ENCODE assay signal across 8 mouse cellular contexts in genomic region chr14:118131931-118132641, GRCm38 (mm10). TPM values are rescaled to one million over a fixed set of nuclear protein-coding genes. Genes with fewer than 3 reads are reported as not detected.
DNase-seq lines count a peak whose midpoint lies in the region; ATAC-seq and TF ChIP-seq lines count a peak whose summit lies in the region.

No protein-coding gene starts in this region.

- H3K27ac ChIP-seq in lung, embryonic 14.5 days (ENCODE audit: low read depth) = no peak overlapping the region
- 0 out of 2 replicates have a peak overlapping the region, but pooled peaks have one; percentile 7 for H3K27ac ChIP-seq in embryonic facial prominence, embryonic 14.5 days (replicated peaks; ENCODE audit: low read depth, low read length)
- no peak overlapping the region for H3K27ac ChIP-seq in limb, embryonic 14.5 days (replicated peaks; ENCODE audit: low read depth, low read length)
- H3K27ac ChIP-seq in neural tube, embryonic 15.5 days (replicated peaks) = peak overlapping the region; percentile 74

- H3K4me2 ChIP-seq in lung, embryonic 14.5 days = peak overlapping the region; percentile 68
- H3K4me2 ChIP-seq in embryonic facial prominence, embryonic 14.5 days (ENCODE audit: low read depth, low read length) = peak overlapping the region; percentile 84
- H3K4me2 ChIP-seq in limb, embryonic 14.5 days (replicated peaks; ENCODE audit: low read depth, low read length, severe bottlenecking) = peak overlapping the region; percentile 86
- H3K4me2 ChIP-seq in neural tube, embryonic 15.5 days = peak overlapping the region; percentile 88

- no peak for TF ChIP-seq POLR2A in limb, embryonic 14.5 days (IDR thresholded peaks at IDR 0.05; ENCODE audit: borderline replicate concordance, extremely low read depth, insufficient read depth, insufficient read length)

- no peaks in the 10 kb centered on the region for H3K27me3 ChIP-seq in lung, embryonic 14.5 days (ENCODE audit: insufficient read depth, low read length)
- H3K27me3 ChIP-seq in embryonic facial prominence, embryonic 14.5 days (replicated peaks; ENCODE audit: control insufficient read depth, insufficient read depth, low read length) = no peaks in the 10 kb centered on the region
- H3K27me3 ChIP-seq in limb, embryonic 14.5 days (ENCODE audit: control insufficient read depth, insufficient read depth, low read length) = no peaks in the 10 kb centered on the region
- 0 out of 2 replicates have a peak, but pooled peaks cover 3% of the 10 kb centered on the region for H3K27me3 ChIP-seq in neural tube, embryonic 15.5 days (replicated peaks)

- no peak for TF ChIP-seq CTCF in lung, embryonic 14.5 days (IDR thresholded peaks at IDR 0.05; ENCODE audit: low read depth)

- peaks cover 4% of the 10 kb centered on the region; the same call in 1 of the 2 replicates for H3K4me1 ChIP-seq in lung, embryonic 14.5 days (ENCODE audit: insufficient read depth)
- peaks cover 9% of the 10 kb centered on the region for H3K4me1 ChIP-seq in embryonic facial prominence, embryonic 14.5 days (ENCODE audit: control insufficient read depth, insufficient read depth, low read length)
- peaks cover 17% of the 10 kb centered on the region for H3K4me1 ChIP-seq in limb, embryonic 14.5 days (ENCODE audit: control insufficient read depth, insufficient read depth, low read length)
- peaks cover 23% of the 10 kb centered on the region for H3K4me1 ChIP-seq in neural tube, embryonic 15.5 days

- H3K4me3 ChIP-seq in lung, embryonic 14.5 days (ENCODE audit: low read depth, low read length) = peak overlapping the region; percentile 75
- peak overlapping the region; percentile 65 for H3K4me3 ChIP-seq in embryonic facial prominence, embryonic 14.5 days (ENCODE audit: low read depth, low read length)
- H3K4me3 ChIP-seq in limb, embryonic 14.5 days (replicated peaks; ENCODE audit: low read length) = peak overlapping the region; percentile 81
- H3K4me3 ChIP-seq in neural tube, embryonic 15.5 days (replicated peaks) = peak overlapping the region; percentile 67

- H3K9ac ChIP-seq in lung, embryonic 14.5 days = peak overlapping the region; percentile 78
- peak overlapping the region; percentile 83 for H3K9ac ChIP-seq in embryonic facial prominence, embryonic 14.5 days (ENCODE audit: low read depth, low read length)
- peak overlapping the region; percentile 86 for H3K9ac ChIP-seq in limb, embryonic 14.5 days (ENCODE audit: low read depth, low read length, severe bottlenecking)
- peak overlapping the region; percentile 70 for H3K9ac ChIP-seq in neural tube, embryonic 15.5 days (replicated peaks)

- peak; percentile 11; the same call in 1 of the 2 replicates for ATAC-seq in lung, embryonic 14.5 days (ENCODE audit: insufficient read depth)
- peak; percentile 4; the same call in 1 of the 2 replicates for ATAC-seq in embryonic facial prominence, embryonic 14.5 days (ENCODE audit: low read depth)
- ATAC-seq in limb, embryonic 14.5 days (ENCODE audit: low FRiP score, low read depth) = peak; percentile 24; the same call in 1 of the 2 replicates
- peak; percentile 23; the same call in 1 of the 2 replicates for ATAC-seq in neural tube, embryonic 15.5 days (ENCODE audit: low FRiP score)

- peaks cover 30% of the 10 kb centered on the region for H3K36me3 ChIP-seq in lung, embryonic 14.5 days (ENCODE audit: insufficient read depth)
- H3K36me3 ChIP-seq in embryonic facial prominence, embryonic 14.5 days (ENCODE audit: control insufficient read depth, insufficient read depth, low read length) = peaks cover 28% of the 10 kb centered on the region
- H3K36me3 ChIP-seq in limb, embryonic 14.5 days (ENCODE audit: control insufficient read depth, insufficient read depth, low read length) = peaks cover 28% of the 10 kb centered on the region
- peaks cover 6% of the 10 kb centered on the region for H3K36me3 ChIP-seq in neural tube, embryonic 15.5 days

- 12% methylated on average over 21 of the region's 21 CpGs for WGBS in lung, embryonic 14.5 days
- WGBS in embryonic facial prominence, embryonic 14.5 days = 12% methylated on average over 21 of the region's 21 CpGs
- 13% methylated on average over 21 of the region's 21 CpGs for WGBS in limb, embryonic 14.5 days
- 13% methylated on average over 21 of the region's 21 CpGs for WGBS in neural tube, embryonic 15.5 days

- no peaks in the 10 kb centered on the region for H3K9me3 ChIP-seq in lung, embryonic 14.5 days (ENCODE audit: low read depth, low read length)
- H3K9me3 ChIP-seq in embryonic facial prominence, embryonic 14.5 days (ENCODE audit: control insufficient read depth, low read length) = no peaks in the 10 kb centered on the region
- H3K9me3 ChIP-seq in limb, embryonic 14.5 days (ENCODE audit: control insufficient read depth, low read length) = no peaks in the 10 kb centered on the region
- no peaks in the 10 kb centered on the region for H3K9me3 ChIP-seq in neural tube, embryonic 15.5 days (replicated peaks)

- no peak for DNase-seq in lung, embryonic 14.5 days
- no peak for DNase-seq in lung, adult 18-20 months
- DNase-seq in embryonic facial prominence, embryonic 14.5 days (ENCODE audit: low spot score) = no peak
- no peak for DNase-seq in limb, embryonic 14.5 days (ENCODE audit: low spot score)
- no peak for DNase-seq in thymus, postnatal 25 days
- no peak for DNase-seq in urinary bladder, postnatal 4 days (ENCODE audit: low spot score in 2 of 2)
- DNase-seq in kidney, postnatal 4 days = no peak

RNA-seq across cellular contexts. Expression of gene Tgds, which starts 0.5 kb away (rescaled TPM):
- 32.6 and 33.0 TPM in 2 replicates for polyA plus RNA-seq in lung, embryonic 14.5 days (2014; fragmentation: Nextera tagmentation; extraction: Ambion mirVana)
- 38.3 and 42.0 TPM in 2 replicates for polyA plus RNA-seq in embryonic facial prominence, embryonic 14.5 days (2014; fragmentation: Nextera tagmentation; extraction: Ambion mirVana)
- polyA plus RNA-seq in limb, embryonic 14.5 days (2012; rRNA removed) = 36.0 and 39.9 TPM in 2 replicates
- 37.9 and 38.6 TPM in 2 replicates for polyA plus RNA-seq in limb, embryonic 14.5 days (2014; fragmentation: Nextera tagmentation; extraction: Ambion mirVana)
- 16.5 and 19.5 TPM in 2 replicates for polyA plus RNA-seq in neural tube, embryonic 15.5 days (2015; fragmentation: Nextera tagmentation; extraction: Ambion mirVana)

RNA-seq across cellular contexts. Expression of gene Gpr180, which starts 4.9 kb away (rescaled TPM):
- polyA plus RNA-seq in lung, embryonic 14.5 days (2014; fragmentation: Nextera tagmentation; extraction: Ambion mirVana) = 64.2 and 66.8 TPM in 2 replicates
- 91.1 and 92.9 TPM in 2 replicates for polyA plus RNA-seq in embryonic facial prominence, embryonic 14.5 days (2014; fragmentation: Nextera tagmentation; extraction: Ambion mirVana)
- polyA plus RNA-seq in limb, embryonic 14.5 days (2012; rRNA removed) = 60.8 and 75.7 TPM in 2 replicates
- 82.6 and 84.5 TPM in 2 replicates for polyA plus RNA-seq in limb, embryonic 14.5 days (2014; fragmentation: Nextera tagmentation; extraction: Ambion mirVana)
- polyA plus RNA-seq in neural tube, embryonic 15.5 days (2015; fragmentation: Nextera tagmentation; extraction: Ambion mirVana) = 48.7 and 51.7 TPM in 2 replicates

Comparison
In these comparisons a context has a peak if more than half of its experiments do, and no peak if none do; other contexts are left out.
1. H3K27ac ChIP-seq: peak in embryonic facial prominence, embryonic 14.5 days (single experiment) and neural tube, embryonic 15.5 days (single experiment); none in lung, embryonic 14.5 days (single experiment) and limb, embryonic 14.5 days (single experiment).
2. Peak in every context shown above with its lines, with median percentiles within 50 percentile points of each other: ATAC-seq, H3K4me2 ChIP-seq, H3K4me3 ChIP-seq and H3K9ac ChIP-seq.